In the genomic region with DNA sequence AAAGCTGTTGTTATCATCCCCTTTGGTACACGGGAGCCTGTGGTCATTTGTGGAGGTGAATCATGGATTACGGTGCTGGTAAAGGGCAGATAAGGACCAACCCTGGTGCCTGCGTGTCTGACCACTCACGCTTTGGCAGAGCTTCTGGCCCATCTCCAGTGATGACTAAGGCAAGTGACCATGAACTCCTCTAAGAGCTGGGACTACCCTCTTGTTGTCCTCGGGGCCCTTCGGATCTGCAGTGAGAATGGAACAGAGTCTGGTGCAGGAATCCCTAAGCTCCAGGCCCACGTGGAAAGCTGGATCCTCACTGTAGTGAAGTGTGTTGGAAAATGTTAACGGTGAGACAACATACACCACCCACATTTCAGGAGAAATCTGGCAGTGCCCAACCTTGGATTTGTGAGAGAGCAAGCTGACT, we compare ENCODE assay signal across 7 mouse cellular contexts.
DNase-seq lines count a peak whose midpoint lies in the region.

No protein-coding gene starts in this region.

- peak; percentile 84 for DNase-seq in 3T3-L1 (ENCODE audit: low read depth, low spot score)
- DNase-seq in Muller cell, postnatal 12 days (ENCODE audit: inconsistent ontology term): peak; percentile 54
- DNase-seq in cerebellum, postnatal 25 days: peak; percentile 80 to 85
- DNase-seq in kidney, postnatal 25 days: peak; percentile 6 to 46
- peak; percentile 7 for DNase-seq in urinary bladder, postnatal 25 days (ENCODE audit: low spot score)
- DNase-seq in neural tube, embryonic 10.5 days (ENCODE audit: extremely low spot score, low spot score): no peak
- no peak for DNase-seq in spleen, postnatal 14 days (ENCODE audit: low spot score in 2 of 2)

Comparison
In these comparisons a context has a peak if more than half of its experiments do, and no peak if none do; other contexts are left out.
1. DNase-seq: peak in 3T3-L1 (single experiment), Muller cell, postnatal 12 days (single experiment), cerebellum, postnatal 25 days (2 of 2), kidney, postnatal 25 days (2 of 2) and urinary bladder, postnatal 25 days (single experiment); none in neural tube, embryonic 10.5 days (single experiment) and spleen, postnatal 14 days (0 of 2).